Mouse (Mus musculus) left cerebral cortex, adult 2 months (tissue): ENCODE results near the gene Birc3. TPM values are rescaled to one million over a fixed set of nuclear protein-coding genes. Genes with fewer than 3 reads are reported as not detected.
"Not testable (repeated sequence)": the region's sequence is repeated elsewhere in the genome, so short reads cannot be mapped to it uniquely, and the experiment has no call there.

Experiments
- DNase-seq, 2 experiments: peaks; one replicate each; pipeline ENCODE4 v3.0.0; 2021 to 2022; ENCODE audit warnings: low spot score in 2 of 2, mixed read lengths in 1 of 2; ENCODE audit errors: extremely low spot score in 1 of 2
- H3K27ac ChIP-seq: fragments of 200-600 bp; 2 replicates; pipeline ENCODE4 v1.8.1; 2022
- H3K4me3 ChIP-seq: fragments of 200-600 bp; 2 replicates; pipeline ENCODE4 v1.8.1; 2022
- CTCF ChIP-seq: fragments of 200-600 bp; IDR thresholded peaks from 2 replicates; pipeline ENCODE4 v1.8.1; 2022; ENCODE audit warnings: antibody characterized with exemption, mild to moderate bottlenecking, moderate library complexity
- intact Hi-C: fragments of 180-260 bp; cut with DNase I; formaldehyde crosslinking; loops from one replicate; pipeline ENCODE4 v1.15.1; 2025
- total RNA-seq, 2 experiments: library from RNA; stranded (reverse); gene quantifications; 2 replicates each; pipeline ENCODE4 v1.2.3; 2021

The Birc3 gene
- total RNA-seq, 2 experiments from 2014 or later, result 2.9 to 3.9 TPM

DNA sequence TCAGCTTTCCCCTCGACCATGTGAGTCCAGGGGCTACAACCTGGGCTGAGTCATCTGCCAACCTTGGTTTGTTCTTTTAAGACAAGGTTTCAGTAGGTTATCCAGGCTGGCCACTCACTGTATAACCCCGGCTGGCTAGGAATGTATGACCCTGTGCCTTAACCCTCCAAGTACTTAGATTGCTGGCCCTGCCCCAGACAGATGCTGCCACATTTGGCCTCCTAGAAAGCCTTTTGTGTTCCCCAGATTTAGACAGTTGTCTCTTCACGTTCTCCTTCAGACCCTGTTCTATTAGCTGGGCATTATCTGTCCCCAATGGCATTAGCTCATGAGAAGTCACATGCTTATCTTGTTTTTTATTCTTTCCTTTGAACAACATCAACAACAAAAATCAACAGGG lies 17.1 kb downstream of the Birc3 start:
- intact Hi-C loops, result loop anchor here (2.0 to 5.0 kb wide), 2 partner anchors 141 to 254 kb away; no protein-coding TSS in a partner anchor
- TF ChIP-seq CTCF, result no peak
- H3K27ac ChIP-seq, result no peak overlapping the region
- no peak for DNase-seq
- H3K4me3 ChIP-seq, result no peak overlapping the region

DNA sequence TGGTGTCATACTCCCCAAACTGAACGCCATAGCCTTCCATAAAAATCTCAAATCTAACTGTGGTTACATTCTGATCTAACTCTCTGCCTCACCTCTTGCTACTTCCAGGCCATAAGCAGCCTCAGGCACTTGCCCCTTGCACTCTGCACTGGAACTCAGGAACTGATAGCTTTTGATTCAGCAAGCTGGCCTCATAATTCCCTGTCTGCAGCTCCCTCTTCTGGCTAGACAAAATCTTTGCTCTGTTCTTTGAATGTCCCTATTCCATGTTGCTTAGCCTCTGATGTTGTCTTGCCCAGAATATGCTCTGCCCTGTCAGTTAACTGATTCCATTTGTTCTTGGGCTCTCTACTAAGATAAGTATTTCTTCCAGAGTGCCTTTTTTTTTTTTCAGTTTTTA lies 17.6 kb downstream of the Birc3 start:
- intact Hi-C loops, result loop anchor here (2.0 to 5.0 kb wide), 2 partner anchors 141 to 253 kb away; no protein-coding TSS in a partner anchor
- peak; percentile 63 for TF ChIP-seq CTCF
- H3K4me3 ChIP-seq, result no peak overlapping the region
- peak in 1 of 2 experiments; percentile 16 for DNase-seq
- H3K27ac ChIP-seq, result no peak overlapping the region

DNA sequence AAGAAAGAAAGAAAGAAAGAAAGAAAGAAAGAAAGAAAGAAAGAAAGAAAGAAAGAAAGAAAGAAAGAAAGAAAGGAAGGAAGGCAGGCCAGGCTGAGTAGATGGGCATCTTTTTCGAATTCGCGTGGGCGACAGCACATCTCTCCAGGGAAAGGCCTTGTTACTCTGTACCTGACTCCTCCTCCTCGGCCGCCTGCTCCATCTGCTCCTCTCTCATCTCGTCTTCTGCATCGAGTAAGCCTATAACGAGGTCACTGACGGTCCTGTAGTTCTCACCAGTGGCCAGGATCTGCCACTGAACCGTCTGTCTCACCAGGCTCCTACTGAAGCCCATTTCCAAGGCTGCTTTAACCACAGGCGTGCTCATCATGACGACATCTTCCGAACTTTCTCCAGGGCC lies 18.8 kb downstream of the Birc3 start:
- DNase-seq, H3K27ac ChIP-seq, H3K4me3 ChIP-seq: not testable (repeated sequence)
- intact Hi-C loops, result loop anchor here (2.0 kb wide), 1 partner anchor 139 kb away; no protein-coding TSS in a partner anchor

DNA sequence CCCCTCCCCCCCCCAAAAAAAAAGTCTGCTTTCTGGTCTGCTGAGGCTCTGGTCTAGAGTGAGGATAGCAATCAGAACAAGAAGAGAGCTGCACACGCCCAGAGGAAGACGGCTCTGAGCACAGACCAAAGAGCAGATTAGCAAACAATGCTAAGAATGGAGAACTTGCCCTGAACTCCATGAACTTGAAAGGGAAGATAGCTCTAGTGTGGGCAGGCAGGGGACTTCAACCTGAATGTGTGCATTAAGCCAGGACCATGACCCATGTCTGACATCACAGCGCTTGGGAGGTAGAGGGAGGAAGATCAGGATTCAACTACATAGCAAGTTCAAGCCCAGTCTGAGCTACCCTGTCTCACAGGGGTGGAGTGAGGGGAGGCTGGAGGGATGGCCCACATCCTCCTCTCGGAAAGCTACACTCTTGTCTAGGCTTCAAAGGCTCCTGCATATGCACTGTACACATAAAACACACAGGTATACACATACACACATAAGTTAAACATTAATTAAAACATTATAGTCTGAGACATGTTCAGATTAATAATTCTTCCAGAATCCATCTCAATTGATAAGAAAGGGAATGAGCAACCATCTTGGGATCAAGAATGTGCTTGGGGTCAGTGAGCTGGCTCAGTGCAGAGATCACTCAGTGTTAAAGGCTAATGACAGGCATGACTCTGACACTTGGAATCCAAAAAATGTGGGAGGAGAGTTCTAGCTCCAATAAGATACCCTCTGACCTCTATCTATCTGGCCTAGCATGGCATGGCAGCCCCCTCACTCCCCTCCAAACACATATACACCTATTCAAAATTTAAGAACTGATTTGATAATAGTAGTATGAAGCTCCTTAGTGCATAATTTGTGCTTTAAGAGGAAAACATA lies 20.4 kb downstream of the Birc3 start:
- DNase-seq, result no peak
- intact Hi-C loops, result no loop called here
- no peak overlapping the region for H3K27ac ChIP-seq
- H3K4me3 ChIP-seq, result no peak overlapping the region
- TF ChIP-seq CTCF, result no peak

DNA sequence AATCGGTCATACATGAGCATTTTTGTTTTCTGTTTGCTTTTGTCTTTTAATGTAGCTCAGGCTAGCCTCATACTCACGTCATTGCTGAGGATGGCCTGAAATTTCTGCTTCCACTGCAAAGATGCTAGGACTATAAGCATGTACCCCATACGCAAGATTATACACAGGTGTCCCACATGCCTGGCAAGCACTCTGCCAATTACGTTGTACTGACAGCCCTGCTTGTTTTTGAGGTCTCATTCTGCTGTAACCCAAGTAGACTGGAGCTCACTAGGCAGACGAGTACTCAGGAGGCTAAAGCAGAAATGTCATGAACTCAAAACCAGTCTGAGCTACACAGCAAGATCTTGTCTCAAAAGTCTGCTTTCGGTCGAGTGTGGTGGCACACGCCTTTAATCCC lies 21.1 kb downstream of the Birc3 start:
- H3K4me3 ChIP-seq, result no peak overlapping the region
- TF ChIP-seq CTCF, result no peak
- no peak for DNase-seq
- intact Hi-C loops, result no loop called here
- no peak overlapping the region for H3K27ac ChIP-seq

DNA sequence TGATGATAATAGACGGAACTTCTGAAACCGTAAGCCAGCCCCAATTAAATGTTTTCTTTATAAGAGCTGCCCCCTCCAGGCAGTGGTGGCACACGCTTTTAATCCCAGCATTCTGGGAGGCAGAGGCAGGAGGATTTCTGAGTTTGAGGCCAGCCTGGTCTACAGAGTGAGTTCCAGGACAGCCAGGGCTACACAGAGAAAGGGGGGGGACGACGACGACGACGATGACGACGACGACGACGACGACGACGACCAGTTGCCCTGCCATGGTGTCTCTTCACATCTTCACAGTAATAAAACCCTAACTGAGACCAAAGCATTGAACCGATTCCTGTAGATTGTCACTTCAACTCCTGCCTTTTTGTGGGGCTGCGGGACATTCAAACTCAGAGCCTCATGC lies 24.8 kb downstream of the Birc3 start:
- TF ChIP-seq CTCF, result no peak
- no peak for DNase-seq
- no peak overlapping the region for H3K27ac ChIP-seq
- H3K4me3 ChIP-seq, result no peak overlapping the region
- intact Hi-C loops, result no loop called here

DNA sequence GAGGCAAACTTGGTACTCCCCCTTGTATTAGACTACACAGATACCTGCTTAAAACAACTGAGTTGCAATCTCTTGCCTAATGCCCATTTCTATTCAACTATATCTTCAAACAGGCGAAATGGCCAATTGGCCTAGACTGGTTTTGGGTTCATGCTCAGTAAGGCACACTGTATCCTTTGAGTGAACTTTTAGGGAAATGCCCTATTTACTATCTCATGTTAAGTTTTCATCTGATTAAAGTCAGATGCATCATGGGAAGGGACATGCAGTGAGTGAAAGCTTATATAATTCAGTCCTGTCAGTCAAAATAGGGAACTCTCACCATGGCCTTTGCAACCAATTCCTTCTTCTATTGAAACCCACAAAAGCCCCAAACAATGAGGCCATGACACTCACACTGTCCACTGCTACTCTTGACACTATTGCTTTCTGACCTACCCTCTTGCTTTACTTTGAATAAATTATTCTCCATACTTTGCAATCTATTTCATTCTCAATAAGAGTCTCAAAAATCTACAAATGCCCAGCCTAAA lies 26.3 kb downstream of the Birc3 start:
- no peak for TF ChIP-seq CTCF
- DNase-seq, result no peak

DNA sequence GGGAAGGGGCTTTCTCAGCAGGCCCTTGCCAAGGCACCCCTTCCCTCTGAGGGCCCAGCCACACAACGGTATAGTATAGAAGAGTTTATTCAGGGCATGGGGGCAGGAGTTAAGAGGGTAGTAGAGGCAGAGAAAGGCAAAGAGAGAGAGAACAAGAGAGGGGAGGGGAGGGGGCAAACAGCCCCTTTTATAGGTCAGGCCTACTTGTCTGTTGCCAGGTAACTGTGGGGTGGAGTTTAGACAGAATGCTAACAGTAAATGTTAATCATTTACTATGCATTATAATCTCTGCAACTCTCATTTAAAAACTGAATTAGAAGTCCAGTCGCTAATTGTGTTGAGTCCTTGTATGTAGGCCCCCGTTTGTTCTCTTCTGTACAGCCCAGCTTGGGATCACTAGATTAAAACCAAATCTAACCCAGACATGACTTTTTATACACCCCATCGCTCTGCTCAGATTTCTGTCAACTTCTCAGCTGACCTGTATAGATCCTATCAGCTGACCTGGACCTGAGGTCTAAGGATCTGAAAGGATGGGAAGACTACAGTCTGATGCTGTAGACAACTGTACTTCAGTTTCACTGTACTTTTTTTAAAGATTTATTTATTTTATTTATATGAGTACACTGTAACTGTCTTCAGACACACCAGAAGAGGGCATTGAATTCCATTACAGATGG lies 27.6 kb downstream of the Birc3 start:
- DNase-seq, result no peak
- H3K4me3 ChIP-seq, result no peak overlapping the region
- no peak overlapping the region for H3K27ac ChIP-seq
- intact Hi-C loops, result no loop called here
- TF ChIP-seq CTCF, result no peak

More for the DNA sequence above, 26.3 kb downstream of the Birc3 start:
- intact Hi-C loops, result no loop called here
- Histone ChIP-seq H3K27ac (no peak overlapping the region), H3K4me3 (no peak overlapping the region)

DNA sequence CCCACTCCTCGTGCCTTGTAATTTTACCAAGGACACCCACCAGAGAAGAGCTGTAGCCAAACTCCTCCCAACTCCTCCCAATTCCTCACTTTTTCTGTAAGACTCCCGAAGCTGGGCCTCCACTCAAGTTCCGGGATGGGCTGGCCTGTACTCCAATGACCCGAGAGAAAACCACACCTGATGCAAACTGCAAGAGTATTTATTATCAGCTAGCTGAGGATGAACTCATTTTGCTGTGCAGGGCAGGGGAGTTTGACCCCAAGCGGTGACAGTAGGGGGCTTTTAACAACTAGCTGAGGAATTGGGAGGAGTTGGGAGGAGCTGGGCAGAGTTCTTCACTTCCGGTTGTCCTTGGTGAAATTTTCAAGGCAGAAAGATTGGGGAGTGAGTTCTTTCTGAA lies 31.8 kb downstream of the Birc3 start:
- intact Hi-C loops, result no loop called here
- H3K27ac ChIP-seq, result no peak overlapping the region
- TF ChIP-seq CTCF, result no peak
- H3K4me3 ChIP-seq, result no peak overlapping the region
- no peak for DNase-seq

DNA sequence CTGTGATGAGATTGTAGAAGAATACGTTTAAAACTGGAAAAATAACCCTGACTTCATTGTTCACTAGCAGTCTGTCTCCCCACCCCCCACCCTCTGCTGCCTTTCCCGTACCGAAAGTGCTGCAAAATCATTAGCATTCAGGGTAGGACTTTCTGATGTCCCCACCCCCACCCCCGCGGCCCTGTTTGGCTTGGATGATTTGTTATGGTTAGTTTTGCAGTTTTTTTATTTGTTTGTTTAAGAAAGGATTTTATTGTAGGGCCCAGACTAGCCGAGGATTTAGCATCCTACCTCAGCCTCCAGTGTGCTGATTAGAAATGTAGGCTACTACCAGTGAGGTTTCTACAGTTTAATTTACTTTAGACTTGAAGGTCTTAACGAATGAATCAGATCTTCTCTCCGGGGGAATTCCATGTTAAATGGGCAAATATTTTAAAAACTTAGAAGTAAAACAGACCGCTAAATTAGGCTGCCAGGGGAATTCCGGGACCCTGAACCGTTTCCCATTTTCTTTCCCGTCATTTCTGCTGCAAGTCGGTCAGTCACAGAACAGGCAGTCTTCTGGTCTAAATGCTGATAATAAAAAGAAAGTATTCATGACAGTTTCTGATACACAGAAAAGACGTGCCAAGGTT lies 35.1 kb downstream of the Birc3 start:
- Histone ChIP-seq H3K27ac (peak overlapping the region; percentile 100), H3K4me3 (peak overlapping the region; percentile 90)
- no peak for DNase-seq
- no peak for TF ChIP-seq CTCF
- intact Hi-C loops, result loop anchor here (5.0 to 10.0 kb wide), 4 partner anchors 114 to 653 kb away; partner anchors contain the start of genes Cep126, Cfap300, Dcun1d5 and Dync2h1

DNA sequence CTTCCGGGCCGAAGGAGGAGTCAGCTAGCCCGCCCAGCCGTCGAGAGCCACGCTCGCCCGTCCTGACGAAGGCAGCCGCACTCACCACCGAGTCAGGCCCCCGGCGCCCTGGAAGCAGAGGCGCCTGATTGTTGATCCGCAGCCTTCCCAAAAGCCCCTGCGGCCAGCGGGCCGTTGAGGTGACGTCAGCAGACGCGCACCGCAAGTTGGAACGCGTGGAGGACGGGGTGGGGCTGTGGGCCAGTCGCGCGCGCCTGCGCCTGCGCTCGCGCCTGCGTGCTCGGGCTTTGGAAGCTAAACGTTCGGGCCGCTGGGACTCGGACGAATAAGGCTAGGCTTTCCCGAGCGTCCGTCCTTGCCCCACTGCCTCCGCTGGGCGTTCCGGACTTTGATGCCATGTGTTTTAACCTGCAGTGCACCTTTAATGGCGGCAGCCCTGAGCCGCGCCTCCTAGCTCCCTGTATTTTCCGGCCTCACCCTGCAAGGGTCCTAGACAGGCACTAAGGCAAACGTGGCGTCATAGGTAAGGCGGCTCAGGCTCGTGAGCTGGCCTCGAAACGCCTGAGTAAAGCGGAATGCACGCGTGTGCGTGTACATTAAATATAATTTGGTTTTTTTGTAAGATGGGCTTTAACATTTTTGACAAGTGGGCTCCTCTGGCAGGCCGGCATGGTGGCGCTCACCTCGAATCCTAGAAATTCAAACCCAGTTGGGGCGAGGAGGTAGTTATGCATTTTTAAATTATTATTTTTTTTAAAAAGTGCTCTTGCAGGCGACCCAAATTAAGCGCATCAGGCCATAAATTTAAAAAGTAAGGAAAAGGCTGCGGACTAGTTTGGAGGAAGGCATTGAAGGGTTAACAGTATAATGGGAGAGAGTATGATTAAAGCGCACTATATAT lies 35.8 kb downstream of the Birc3 start, which contains the start of gene Birc2:
Gene Birc2, minus strand, starts transcription at position 160 of the 901 bp plus-strand sequence.
- Histone ChIP-seq H3K4me3 (peak within 1 kb of the TSS; percentile 90), H3K27ac (peak within 1 kb of the TSS; percentile 100)
- TF ChIP-seq CTCF, result no peak
- intact Hi-C loops, result loop anchor here (5.0 to 10.0 kb wide), 4 partner anchors 115 to 652 kb away; partner anchors contain the start of genes Cep126, Cfap300, Dcun1d5 and Dync2h1
- DNase-seq, result peak; percentile 95 to 96
